Mouse (Mus musculus) hindbrain, embryonic 12.5 days (tissue): ENCODE data around the gene Cstf3. TPM values are rescaled to one million over a fixed set of nuclear protein-coding genes. Genes with fewer than 3 reads are reported as not detected.

Source experiments
- ATAC-seq: fragments of 200-750 bp; cut with Nextera tagmentation; 2 replicates; pipeline ENCODE4 v1.8.0; 2017; ENCODE audit warnings: moderate TSS enrichment; ENCODE audit not compliant: low FRiP score
- H3K27ac ChIP-seq: fragments of 300-500 bp; sonication (generic); 2 replicates; pipeline ENCODE4 v1.5.1; 2016; ENCODE audit warnings: mild to moderate bottlenecking
- H3K27me3 ChIP-seq: fragments of 300-500 bp; sonication (generic); 2 replicates; pipeline ENCODE4 v1.6.1; 2016; ENCODE audit warnings: mild to moderate bottlenecking
- H3K36me3 ChIP-seq: fragments of 300-500 bp; sonication (generic); 2 replicates; pipeline ENCODE4 v1.6.1; 2016; ENCODE audit warnings: mild to moderate bottlenecking
- H3K4me1 ChIP-seq: fragments of 300-500 bp; sonication (generic); 2 replicates; pipeline ENCODE4 v1.6.1; 2016
- H3K4me2 ChIP-seq: fragments of 300-500 bp; sonication (generic); replicated peaks from 2 replicates; pipeline ENCODE4 v1.6.1; 2016; ENCODE audit warnings: mild to moderate bottlenecking
- H3K4me3 ChIP-seq: fragments of 300-500 bp; sonication (generic); 2 replicates; pipeline ENCODE4 v1.5.1; 2016; ENCODE audit warnings: mild to moderate bottlenecking
- H3K9ac ChIP-seq: fragments of 300-500 bp; sonication (generic); 2 replicates; pipeline ENCODE4 v1.6.1; 2016; ENCODE audit warnings: mild to moderate bottlenecking, moderate library complexity
- H3K9me3 ChIP-seq: fragments of 300-500 bp; sonication (generic); replicated peaks from 2 replicates; pipeline ENCODE4 v1.6.1; 2016; ENCODE audit warnings: mild to moderate bottlenecking
- WGBS: fragments of 180-500 bp; shearing (Covaris S2); methylation state at CpG from one replicate; pipeline ENCODE4 v1.1.7; 2016; 5-methylcytosine and 5-hydroxymethylcytosine counted together
- polyA plus RNA-seq: library from polyadenylated mRNA; unstranded; fragments of >200 nt; fragmentation: Nextera tagmentation; extraction: Ambion mirVana; gene quantifications from 2 replicates; pipeline ENCODE4 v1.2.1, GENCODE M21; 2016

Gene Cstf3
- polyA plus RNA-seq, 1 experiment from 2014 or later: 105 TPM

GRCm38 (mm10) chr2:104615985-104616711 is 25.8 kb downstream of the Cstf3 start:
- ATAC-seq: no peak
- 93% methylated on average over 4 of the region's 4 CpGs for WGBS
- no peaks in the 10 kb centered on the region for H3K36me3 ChIP-seq

GRCm38 (mm10) chr2:104658659-104659058 is 68.3 kb downstream of the Cstf3 start:
- H3K9me3 ChIP-seq: no peaks in the 10 kb centered on the region
- no peak overlapping the region for H3K27ac ChIP-seq
- H3K9ac ChIP-seq: no peak overlapping the region
- no peak overlapping the region for H3K4me3 ChIP-seq
- H3K4me2 ChIP-seq: no peak overlapping the region
- H3K27me3 ChIP-seq: no peaks in the 10 kb centered on the region
- peaks cover 59% of the 10 kb centered on the region for H3K36me3 ChIP-seq
- H3K4me1 ChIP-seq: no peaks in the 10 kb centered on the region
- 88% methylated on average over 1 of the region's 1 CpGs for WGBS
- ATAC-seq: no peak

More at GRCm38 (mm10) chr2:104615985-104616711, 25.8 kb downstream of the Cstf3 start:
- no peak overlapping the region for H3K4me2 ChIP-seq
- H3K4me3 ChIP-seq: no peak overlapping the region
- no peaks in the 10 kb centered on the region for H3K27me3 ChIP-seq
- H3K27ac ChIP-seq: no peak overlapping the region
- no peaks in the 10 kb centered on the region for H3K9me3 ChIP-seq
- no peak overlapping the region for H3K9ac ChIP-seq
- H3K4me1 ChIP-seq: no peaks in the 10 kb centered on the region

GRCm38 (mm10) chr2:104663372-104664100 is 73.2 kb downstream of the Cstf3 start:
- peaks cover 56% of the 10 kb centered on the region for H3K36me3 ChIP-seq

GRCm38 (mm10) chr2:104669122-104669804 is 78.9 kb downstream of the Cstf3 start:
- no peak for ATAC-seq
- Histone ChIP-seq H3K27ac (no peak overlapping the region), H3K4me3 (no peak overlapping the region), H3K9me3 (no peaks in the 10 kb centered on the region), H3K9ac (no peak overlapping the region), H3K4me2 (no peak overlapping the region), H3K4me1 (no peaks in the 10 kb centered on the region), H3K36me3 (peaks cover 32% of the 10 kb centered on the region), H3K27me3 (no peaks in the 10 kb centered on the region)
- WGBS: 91% methylated on average over 6 of the region's 6 CpGs

More at GRCm38 (mm10) chr2:104663372-104664100, 73.2 kb downstream of the Cstf3 start:
- Histone ChIP-seq H3K9ac (no peak overlapping the region), H3K4me1 (no peaks in the 10 kb centered on the region), H3K4me2 (no peak overlapping the region), H3K9me3 (no peaks in the 10 kb centered on the region), H3K27ac (no peak overlapping the region), H3K27me3 (no peaks in the 10 kb centered on the region), H3K4me3 (no peak overlapping the region)
- ATAC-seq: no peak
- 93% methylated on average over 8 of the region's 8 CpGs for WGBS

- Histone ChIP-seq H3K4me2 (no peak overlapping the region), H3K36me3 (0 out of 2 replicates have a peak, but pooled peaks cover 13% of the 10 kb centered on the region), H3K4me3 (no peak overlapping the region), H3K27me3 (no peaks in the 10 kb centered on the region), H3K4me1 (no peaks in the 10 kb centered on the region), H3K9ac (no peak overlapping the region), H3K9me3 (no peaks in the 10 kb centered on the region), H3K27ac (no peak overlapping the region)
- ATAC-seq: no peak
These were observed 81.4 kb downstream of the Cstf3 start for GRCm38 (mm10) chr2:104671724-104672123.

GRCm38 (mm10) chr2:104677326-104677725 is 87.0 kb downstream of the Cstf3 start:
- Histone ChIP-seq H3K36me3 (peaks cover 36% of the 10 kb centered on the region), H3K27ac (no peak overlapping the region), H3K27me3 (no peaks in the 10 kb centered on the region), H3K9me3 (no peaks in the 10 kb centered on the region), H3K4me2 (no peak overlapping the region), H3K4me1 (no peaks in the 10 kb centered on the region), H3K9ac (no peak overlapping the region), H3K4me3 (no peak overlapping the region)
- ATAC-seq: no peak
- WGBS: 83% methylated on average over 3 of the region's 3 CpGs

GRCm38 (mm10) chr2:104684771-104685170 is 94.4 kb downstream of the Cstf3 start:
- Histone ChIP-seq H3K9me3 (no peaks in the 10 kb centered on the region), H3K27me3 (no peaks in the 10 kb centered on the region), H3K27ac (no peak overlapping the region), H3K4me2 (no peak overlapping the region), H3K9ac (no peak overlapping the region), H3K36me3 (peaks cover 48% of the 10 kb centered on the region), H3K4me1 (no peaks in the 10 kb centered on the region), H3K4me3 (no peak overlapping the region)
- ATAC-seq: no peak
- 86% methylated on average over 4 of the region's 4 CpGs for WGBS

GRCm38 (mm10) chr2:104685418-104685817 is 95.1 kb downstream of the Cstf3 start:
- ATAC-seq: peak; percentile 82
- peaks cover 43% of the 10 kb centered on the region for H3K36me3 ChIP-seq
- no peaks in the 10 kb centered on the region for H3K27me3 ChIP-seq
- no peak overlapping the region for H3K9ac ChIP-seq
- no peak overlapping the region for H3K4me3 ChIP-seq
- no peaks in the 10 kb centered on the region for H3K9me3 ChIP-seq
- no peaks in the 10 kb centered on the region for H3K4me1 ChIP-seq
- no peak overlapping the region for H3K27ac ChIP-seq
- no peak overlapping the region for H3K4me2 ChIP-seq
- 7% methylated on average over 13 of the region's 13 CpGs for WGBS

GRCm38 (mm10) chr2:104687261-104687660 is 96.9 kb downstream of the Cstf3 start:
- Histone ChIP-seq H3K27me3 (no peaks in the 10 kb centered on the region), H3K9me3 (no peaks in the 10 kb centered on the region), H3K9ac (no peak overlapping the region), H3K27ac (no peak overlapping the region), H3K36me3 (peaks cover 25% of the 10 kb centered on the region), H3K4me3 (no peak overlapping the region), H3K4me1 (no peaks in the 10 kb centered on the region), H3K4me2 (no peak overlapping the region)
- no peak for ATAC-seq
- WGBS: 66% methylated on average over 3 of the region's 3 CpGs

GRCm38 (mm10) chr2:104688321-104688720 is 98.0 kb downstream of the Cstf3 start:
- Histone ChIP-seq H3K9ac (no peak overlapping the region), H3K4me3 (no peak overlapping the region), H3K4me1 (no peaks in the 10 kb centered on the region), H3K27me3 (no peaks in the 10 kb centered on the region), H3K36me3 (peaks cover 14% of the 10 kb centered on the region), H3K4me2 (no peak overlapping the region), H3K9me3 (no peaks in the 10 kb centered on the region), H3K27ac (no peak overlapping the region)
- WGBS: 78% methylated on average over 3 of the region's 3 CpGs
- no peak for ATAC-seq

GRCm38 (mm10) chr2:104688724-104689123 is 98.4 kb downstream of the Cstf3 start:
- H3K27me3 ChIP-seq: no peaks in the 10 kb centered on the region
- no peaks in the 10 kb centered on the region for H3K9me3 ChIP-seq
- H3K36me3 ChIP-seq: peaks cover 10% of the 10 kb centered on the region
- H3K4me3 ChIP-seq: no peak overlapping the region
- H3K4me2 ChIP-seq: no peak overlapping the region
- H3K4me1 ChIP-seq: no peaks in the 10 kb centered on the region
- no peak overlapping the region for H3K27ac ChIP-seq
- ATAC-seq: no peak
- H3K9ac ChIP-seq: no peak overlapping the region
- 75% methylated on average over 8 of the region's 8 CpGs for WGBS

- Histone ChIP-seq H3K27ac (no peak overlapping the region), H3K9ac (no peak overlapping the region), H3K9me3 (no peaks in the 10 kb centered on the region), H3K4me1 (no peaks in the 10 kb centered on the region), H3K4me2 (no peak overlapping the region), H3K27me3 (no peaks in the 10 kb centered on the region), H3K36me3 (0 out of 2 replicates have a peak, but pooled peaks cover 2% of the 10 kb centered on the region), H3K4me3 (no peak overlapping the region)
- WGBS: 79% methylated on average over 4 of the region's 4 CpGs
- no peak for ATAC-seq
These were observed 100.4 kb downstream of the Cstf3 start for GRCm38 (mm10) chr2:104690720-104691119.
